Mouse (Mus musculus) T-helper 17 cell (primary cell): Measurements from ENCODE around the gene Armc6.
"Not testable (repeated sequence)": the region's sequence is repeated elsewhere in the genome, so short reads cannot be mapped to it uniquely, and the experiment has no call there.

Experiments used
- in situ Hi-C, 2 experiments: fragments of 300-600 bp; cut with MboI, MseI; formaldehyde crosslinking; loops; 1 replicate in 1 of 2; 2 replicates in 1 of 2; pipeline ENCODE4 v1.15.1; 2025; ENCODE audit warnings: high pct_unique_total_duplicates in 2 of 2

Gene Armc6

DNA sequence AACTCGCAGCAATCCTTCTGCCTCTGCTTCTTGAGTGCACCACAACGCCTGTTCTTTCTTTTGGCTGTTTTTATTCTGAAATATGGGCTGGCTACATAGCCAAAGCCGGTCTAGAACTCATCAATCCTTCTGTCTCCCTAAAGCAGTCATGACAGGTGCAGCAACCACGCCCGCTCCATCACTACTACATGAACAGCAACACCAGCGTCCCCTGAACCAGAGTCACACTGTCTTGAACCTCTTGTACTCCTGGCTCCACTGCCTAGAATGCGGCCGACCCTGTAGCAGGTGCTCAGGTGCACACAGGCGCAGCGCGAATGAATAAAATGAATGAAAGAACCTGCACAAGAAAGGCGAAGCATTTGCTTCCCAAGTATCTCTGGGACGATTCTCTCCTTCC is 660 bp downstream of the Armc6 start:
- in situ Hi-C loops, result loop anchor here in 1 of 2 experiments (10.0 kb wide), 1 partner anchor 1351 kb away; no protein-coding TSS in a partner anchor

DNA sequence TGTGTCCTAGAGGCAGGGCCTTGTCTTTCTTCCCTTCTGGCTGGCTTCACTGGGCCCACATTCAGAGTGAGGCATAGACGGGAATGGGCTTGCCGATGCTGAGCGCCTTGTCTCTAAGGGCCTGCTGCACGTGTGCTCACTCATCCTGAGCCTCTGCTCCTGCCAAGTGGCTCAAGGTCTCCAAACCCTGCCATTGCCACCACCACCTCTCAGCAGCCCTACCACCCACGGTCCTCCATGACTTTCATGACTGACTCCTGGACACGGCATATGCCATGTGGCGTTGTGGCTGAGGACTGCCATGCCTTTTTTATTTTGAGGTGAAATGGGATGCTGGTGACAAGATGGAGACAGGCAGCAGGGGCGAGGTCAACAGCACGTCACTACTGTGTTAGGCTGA is 3.4 kb downstream of the Armc6 start:
- in situ Hi-C loops, result loop anchor here in 1 of 2 experiments (10.0 kb wide), 1 partner anchor 1354 kb away; no protein-coding TSS in a partner anchor

DNA sequence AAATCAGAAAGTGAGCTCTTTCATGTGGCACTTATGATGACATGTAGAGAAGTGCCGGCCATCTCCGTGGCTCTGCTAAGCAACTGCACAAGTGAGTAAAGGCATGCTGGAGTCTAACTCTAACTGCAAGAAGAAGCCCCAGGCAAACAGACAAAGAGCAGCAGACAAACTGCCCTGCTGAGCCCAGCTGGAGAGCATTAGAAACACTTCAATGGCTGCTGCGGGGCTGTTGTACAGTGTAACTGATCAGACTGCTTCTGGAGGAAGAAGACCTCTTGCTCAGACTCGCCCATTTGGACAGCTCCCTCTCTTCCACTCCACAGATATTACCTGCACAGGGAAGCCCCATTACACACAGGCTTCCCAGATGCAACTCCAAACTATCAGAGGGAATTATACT is 6.3 kb downstream of the Armc6 start:
- in situ Hi-C loops, result no loop called here

DNA sequence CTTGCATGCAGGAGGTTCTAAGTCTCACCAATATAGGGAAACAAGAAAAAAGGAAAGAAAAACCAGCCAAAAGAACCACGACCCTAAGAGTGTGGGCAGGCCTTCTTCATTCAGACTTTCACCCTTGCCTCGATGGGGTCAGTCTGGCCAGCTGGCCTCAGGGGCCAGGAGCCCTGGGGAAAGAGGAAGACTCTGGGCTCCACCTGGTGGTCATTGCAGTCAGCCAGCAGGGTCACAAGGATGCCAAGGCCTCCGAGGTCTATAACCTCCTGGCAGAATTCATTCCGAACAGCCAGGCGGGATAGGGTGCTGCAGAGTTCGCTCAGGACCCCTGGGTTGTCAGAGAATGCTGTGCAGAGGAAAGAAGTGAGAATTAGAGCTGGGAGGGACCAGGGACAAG is 10.9 kb downstream of the Armc6 start:
- in situ Hi-C loops, result loop anchor here in 1 of 2 experiments (5.0 kb wide), 1 partner anchor 41 kb away; no protein-coding TSS in a partner anchor

DNA sequence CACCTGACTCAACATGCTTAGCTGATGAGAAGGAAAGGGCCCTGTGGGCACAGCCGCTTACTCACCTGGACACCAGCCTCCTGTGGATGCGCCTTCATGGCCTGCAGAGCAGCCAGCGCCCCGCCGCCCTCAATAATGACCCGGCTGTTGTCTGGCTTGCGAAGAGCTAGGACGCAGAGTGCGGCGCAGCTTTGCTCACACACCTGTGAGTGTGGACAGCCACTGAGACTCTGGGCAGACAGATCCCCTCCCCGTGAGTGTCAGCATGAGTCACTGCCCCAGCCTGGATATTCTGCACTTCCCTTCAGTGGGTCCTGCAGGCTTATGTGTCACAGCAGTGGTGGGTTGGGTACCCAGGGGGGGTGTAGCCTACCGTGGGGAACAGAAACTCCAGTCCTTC is 12.2 kb downstream of the Armc6 start:
- in situ Hi-C loops, result loop anchor here in 1 of 2 experiments (5.0 kb wide), 1 partner anchor 40 kb away; no protein-coding TSS in a partner anchor

DNA sequence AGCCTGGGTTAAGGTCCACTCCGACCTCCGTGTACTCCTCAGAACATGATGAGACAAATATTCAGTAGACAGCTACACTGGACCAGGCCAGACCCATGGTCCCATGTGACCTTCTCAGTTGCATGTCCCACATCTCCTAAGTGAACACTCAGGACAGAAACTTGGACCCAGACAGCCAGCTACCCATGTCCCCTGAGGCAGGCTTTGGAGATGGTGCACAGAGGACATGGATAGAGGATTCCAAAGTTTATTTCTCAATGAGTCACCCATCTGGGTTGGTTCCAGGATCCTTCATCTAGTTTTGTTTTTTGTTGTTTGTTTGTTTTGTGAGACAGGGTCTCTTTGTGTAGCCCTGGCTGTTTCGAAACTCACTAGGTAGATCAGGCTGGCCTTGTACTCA is 13.4 kb downstream of the Armc6 start:
- in situ Hi-C loops, result loop anchor here in 1 of 2 experiments (5.0 kb wide), 1 partner anchor 39 kb away; no protein-coding TSS in a partner anchor

DNA sequence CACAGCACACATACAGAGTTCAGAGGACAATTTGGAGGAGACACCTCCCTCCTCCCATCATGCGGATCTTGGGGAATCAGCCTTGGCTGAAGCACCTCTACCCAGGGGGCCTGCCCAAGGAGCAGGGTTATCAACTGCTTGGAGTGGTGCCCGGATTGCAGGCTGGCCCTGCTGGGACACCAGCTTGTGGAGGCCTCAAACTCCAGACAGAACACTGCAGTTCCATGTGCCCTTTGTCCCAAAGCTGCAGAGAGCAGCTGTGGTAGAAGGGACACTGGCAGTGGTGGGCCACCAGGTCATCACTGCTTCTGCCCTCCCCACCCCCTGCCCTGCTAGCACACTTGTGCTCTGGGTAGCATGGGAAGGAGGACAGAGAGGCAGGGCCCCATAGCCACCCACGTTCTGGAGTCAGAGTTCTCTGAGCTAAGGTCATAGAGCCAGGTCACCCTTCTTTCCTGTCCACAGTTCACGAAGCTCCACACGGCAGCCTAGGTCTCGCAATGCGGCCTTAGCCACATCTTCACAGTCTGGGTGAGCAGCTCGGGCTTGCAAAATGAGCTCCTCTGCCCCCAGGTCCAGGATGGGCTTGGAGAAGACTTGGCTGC is 13.9 kb downstream of the Armc6 start:
- in situ Hi-C loops, result loop anchor here in 1 of 2 experiments (5.0 kb wide), 1 partner anchor 38 kb away; no protein-coding TSS in a partner anchor

DNA sequence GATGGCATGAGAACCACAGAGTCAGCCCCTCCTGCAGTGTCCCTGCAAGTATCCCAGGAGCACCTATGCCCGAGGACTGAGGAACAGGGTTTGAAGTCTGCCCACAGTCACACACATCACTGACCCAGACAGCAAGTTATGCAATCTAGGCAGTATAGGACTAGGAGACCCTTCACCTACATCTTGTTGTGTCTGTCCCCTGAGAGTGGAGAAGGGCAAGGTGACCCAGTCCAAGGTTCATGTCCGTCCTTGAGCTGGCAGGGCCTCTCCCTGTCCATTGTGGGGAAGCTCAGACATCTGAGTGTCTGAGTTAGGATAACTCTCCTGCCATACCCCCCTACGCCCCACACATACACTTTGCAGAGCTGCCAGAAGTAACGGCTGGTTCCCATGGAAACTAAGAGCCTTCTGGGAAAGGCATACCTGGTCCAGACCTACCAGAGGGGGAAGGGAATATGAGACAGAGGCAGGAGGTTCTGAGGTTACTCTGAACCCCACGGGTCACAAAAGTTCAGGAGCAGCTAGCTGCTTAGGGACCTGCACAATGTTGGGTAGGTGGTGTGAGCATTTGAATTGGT is 15.1 kb downstream of the Armc6 start:
- in situ Hi-C loops, result no loop called here

DNA sequence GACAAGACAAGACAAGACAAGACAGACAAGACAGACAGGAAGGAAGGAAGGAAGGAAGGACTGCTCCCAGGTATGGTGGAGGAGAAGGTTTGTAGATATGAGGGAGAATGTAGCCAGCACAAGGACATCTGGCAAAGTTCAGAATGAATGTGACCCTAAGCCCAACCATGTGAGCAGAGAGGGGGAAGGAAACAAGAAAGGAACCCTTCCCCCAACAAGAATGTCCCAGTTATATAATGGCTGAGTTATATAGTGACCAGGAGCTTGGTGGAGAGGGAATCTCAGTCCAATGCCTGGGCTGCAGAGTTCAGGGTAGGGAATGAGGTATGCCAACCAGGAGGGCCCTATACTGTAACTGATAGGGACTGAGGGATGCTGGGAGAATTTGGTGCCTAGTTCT is 16.8 kb downstream of the Armc6 start:
- in situ Hi-C loops, result no loop called here

DNA sequence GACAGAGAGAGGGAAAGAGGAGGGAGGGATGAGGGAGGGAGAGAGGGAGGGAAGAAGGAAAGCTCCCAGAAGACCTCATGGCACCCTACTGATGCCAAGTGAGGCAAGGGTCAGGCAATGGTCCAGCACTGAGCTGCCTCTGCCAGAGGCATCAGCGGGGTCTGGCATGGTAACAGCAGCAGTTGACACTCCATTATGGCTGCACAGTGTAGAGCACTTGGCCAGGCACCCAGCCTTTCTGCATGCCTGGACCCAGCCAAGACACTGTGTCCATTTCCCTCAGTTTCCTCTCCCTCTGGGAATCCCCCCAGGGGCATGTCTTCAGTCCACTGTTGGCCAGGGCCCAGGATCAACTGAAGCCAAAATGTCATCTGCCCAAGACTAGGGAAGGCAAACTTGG is 17.7 kb downstream of the Armc6 start:
- in situ Hi-C loops, result no loop called here

DNA sequence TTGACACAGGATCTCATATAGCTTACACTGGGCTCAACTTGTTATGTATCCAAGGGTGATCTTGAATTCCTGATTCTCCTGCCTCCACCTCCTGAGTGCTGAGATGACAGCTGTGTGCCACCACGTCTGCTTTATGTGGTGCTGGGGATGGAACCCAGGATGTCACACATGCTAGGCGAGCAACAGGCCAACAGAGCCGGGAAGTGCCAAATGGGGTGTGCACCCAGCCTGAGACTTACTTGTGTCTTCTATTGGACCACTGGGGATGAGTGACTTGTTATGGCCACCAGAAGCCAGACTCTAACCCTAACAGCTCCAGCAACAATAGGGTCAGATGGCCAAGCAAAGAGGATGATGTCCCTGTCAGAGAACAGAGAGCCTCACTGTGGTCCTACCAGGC is 18.1 kb downstream of the Armc6 start:
- in situ Hi-C loops, result not testable (repeated sequence)

DNA sequence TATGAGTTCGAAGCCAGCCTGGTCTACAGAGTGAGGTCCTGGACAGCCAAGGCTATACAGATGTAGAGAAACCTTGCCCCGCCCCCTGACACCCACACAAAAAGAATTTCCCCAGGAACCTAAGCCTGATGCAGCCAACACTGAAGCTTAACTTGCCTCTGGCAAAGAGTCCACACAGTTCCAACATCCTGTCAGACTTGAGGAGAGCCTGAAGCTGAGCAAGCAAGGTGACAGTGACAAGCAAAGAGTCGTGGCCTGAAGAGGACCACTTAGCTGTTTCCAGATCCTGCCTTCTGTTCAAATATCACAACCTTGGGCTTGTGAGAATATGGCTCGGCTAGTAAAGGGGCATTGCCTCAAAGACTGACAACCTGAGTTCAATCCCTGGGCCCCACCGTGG is 19.2 kb downstream of the Armc6 start:
- in situ Hi-C loops, result no loop called here

DNA sequence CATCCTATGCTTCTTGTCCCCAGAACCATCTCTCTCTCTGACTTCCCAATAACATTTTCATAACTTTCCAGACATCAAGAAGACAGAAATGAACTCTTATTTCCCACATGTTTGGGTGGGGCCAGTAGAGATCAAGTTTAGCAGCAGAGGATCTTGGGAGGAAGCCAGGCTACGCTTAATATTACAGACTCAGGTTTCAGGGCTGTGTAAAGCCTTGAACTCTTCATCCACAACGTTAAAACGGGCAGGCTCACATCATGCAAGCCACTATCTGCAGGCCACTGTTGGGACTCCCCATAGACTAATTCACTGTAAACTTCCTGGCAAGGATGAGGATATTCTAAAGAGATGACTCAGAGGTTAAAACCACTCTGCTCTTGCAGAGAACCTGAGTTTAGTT is 19.9 kb downstream of the Armc6 start:
- in situ Hi-C loops, result no loop called here

DNA sequence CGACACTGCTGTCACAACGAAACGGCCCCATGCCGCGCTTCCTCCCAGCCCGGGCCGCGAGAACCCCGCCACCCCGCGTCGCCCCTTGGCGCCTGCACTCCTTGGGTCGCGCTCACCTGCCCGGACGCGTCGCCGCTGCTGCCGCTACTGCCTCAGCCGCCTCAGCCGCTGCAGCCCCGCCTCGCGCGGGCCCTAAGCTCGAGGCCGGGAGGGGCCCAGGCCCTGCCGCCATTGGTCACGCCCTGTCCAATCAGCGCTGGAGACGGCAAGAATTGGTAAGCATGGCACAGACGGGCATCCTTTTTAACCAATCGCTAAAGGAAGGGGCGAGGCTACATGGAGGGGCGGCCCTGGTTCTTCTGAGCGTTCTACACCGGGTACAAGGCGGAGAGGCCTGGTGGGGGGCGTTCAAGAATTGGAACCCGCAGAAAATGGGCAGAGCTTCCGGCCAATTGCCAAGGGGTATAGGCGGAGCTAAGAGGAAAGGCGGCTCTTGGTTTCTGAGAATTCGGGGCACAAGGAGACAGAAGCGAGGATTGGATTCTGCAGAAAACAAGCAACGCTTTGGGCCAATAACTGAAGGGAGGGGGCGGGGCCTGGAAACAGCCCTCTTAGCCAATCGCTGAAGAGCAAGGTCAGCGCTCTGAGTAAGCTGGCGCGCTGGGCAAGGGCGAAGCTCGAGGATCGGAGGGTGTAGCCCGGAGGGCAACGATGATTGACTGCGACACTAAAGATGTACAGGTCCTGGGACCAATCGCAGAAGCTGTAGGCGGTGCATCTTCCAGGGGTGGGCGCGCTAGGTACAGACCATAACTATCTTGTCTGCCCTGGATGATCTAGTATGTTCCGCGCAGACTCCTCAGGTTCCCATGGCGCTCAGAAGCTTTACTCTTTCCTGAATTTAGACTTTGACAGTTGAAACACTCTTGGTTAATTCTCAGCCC is 21.9 kb downstream of the Armc6 start, which contains the start of gene Slc25a42:
Slc25a42 (minus strand) TSS at position 194 of the 944 bp plus-strand sequence.
- in situ Hi-C loops, result no loop called here

DNA sequence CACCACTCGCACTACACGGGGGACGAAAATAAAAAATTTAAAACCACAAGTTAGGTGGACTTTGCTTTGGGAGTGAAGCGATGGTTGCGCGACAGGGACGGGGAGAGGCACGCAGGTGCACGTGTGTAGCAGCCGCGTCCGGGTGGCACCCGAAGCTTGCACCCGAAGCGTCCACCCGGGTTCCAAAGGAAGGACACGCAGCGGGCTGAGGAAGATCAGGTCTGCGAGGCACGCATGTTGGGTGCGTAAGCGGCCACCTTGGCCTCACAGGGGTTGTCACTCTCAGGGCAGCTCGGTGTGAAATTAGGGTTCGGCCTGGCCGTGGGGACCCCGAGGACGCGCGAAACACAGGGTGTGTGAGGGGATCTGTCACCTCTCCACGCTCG is 22.5 kb downstream of the Armc6 start:
- in situ Hi-C loops, result no loop called here

DNA sequence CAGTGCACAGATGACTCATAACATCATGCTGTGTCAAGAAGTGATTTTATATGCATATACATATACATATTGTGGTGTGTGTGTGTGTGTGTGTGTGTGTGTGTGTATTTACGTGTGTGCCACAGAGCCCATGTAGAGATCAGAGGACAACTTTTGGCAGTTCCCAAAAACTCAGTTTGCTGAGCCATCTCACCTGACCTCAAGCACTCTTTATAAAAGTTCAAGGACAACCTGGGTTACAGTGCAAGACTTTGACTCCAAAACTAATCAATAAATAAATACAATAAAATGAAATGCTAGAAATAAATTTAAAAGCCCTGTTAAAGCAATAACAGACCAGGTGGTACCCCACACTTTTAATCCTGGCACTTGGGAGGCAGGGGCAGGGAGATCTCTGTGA is 23.0 kb downstream of the Armc6 start:
- in situ Hi-C loops, result no loop called here

DNA sequence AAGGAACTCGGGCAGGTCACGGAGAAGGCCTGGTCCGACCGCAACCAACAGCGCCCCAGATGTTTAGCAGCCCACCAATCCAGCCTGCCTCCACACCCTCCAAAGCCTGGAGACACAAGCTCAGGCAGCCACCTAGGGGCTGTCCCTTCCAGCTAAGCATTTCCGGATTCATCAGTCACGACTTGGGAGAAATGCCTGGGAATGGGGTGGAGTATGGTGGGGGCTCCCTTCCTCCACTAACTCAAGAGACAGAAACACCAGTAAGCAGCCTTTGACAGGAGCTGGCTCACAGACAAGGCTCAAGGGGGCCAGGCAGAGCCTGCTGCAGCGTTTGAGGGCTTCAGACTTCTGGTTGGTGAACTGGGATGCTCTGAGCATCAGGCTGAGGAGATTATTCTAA is 23.7 kb downstream of the Armc6 start:
- in situ Hi-C loops, result no loop called here

DNA sequence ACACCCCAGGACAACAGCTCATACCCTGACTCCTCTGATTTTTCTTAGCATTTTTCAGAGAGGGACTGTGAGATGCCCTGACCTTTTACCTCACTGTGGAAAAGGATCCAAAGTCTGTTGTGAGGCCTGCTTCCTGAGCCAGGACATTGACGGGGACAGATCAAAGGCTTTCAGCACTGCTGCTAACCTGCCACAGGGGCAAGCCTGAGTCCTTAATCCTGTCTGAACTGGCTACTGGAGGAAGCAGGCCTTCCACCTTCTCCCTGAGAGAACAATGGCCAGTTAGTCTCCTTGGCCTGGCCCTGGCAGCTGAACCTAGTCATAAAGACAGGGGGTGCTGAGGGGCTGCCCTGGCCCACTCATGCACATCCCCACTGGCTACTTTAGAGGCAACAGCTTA is 26.1 kb downstream of the Armc6 start:
- in situ Hi-C loops, result no loop called here

DNA sequence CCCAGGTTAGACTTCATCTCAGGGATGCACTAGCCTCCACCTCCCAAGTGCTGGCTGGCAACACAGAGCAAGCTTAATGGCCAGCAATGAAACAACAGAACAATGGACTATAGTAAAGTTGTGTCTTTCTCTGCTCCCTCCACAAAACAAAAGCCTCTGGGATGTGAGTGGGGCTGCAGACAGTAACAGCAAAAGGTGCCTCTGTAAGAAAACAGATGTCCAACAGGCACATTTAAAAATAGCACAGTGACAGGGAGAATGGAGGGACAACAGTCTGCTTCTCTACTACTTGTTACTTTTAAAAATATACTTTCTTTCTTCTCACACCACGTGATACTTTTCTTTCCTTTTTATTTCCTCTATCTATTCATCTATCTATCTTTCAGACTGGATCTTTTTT is 29.5 kb downstream of the Armc6 start:
- in situ Hi-C loops, result no loop called here

DNA sequence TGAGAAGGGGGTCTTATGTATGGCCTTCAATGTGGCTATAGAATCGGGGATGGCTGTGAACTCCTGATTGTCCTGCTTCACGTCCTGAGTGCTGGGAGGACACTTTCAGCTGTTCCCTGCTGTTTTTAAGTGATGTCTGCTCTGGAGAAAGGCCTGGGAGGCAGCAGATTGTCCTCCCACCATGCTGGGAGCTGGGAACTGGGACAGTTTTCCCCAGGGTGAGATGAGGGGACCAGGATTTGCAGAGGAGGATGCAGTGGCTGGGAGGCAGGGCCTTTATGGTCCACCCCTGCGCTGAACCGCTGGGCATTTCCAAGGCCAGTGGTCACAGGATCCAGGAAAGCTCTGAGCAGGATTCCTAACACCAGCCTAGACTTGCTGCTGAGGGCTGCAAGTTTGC is 31.2 kb downstream of the Armc6 start:
- in situ Hi-C loops, result no loop called here

DNA sequence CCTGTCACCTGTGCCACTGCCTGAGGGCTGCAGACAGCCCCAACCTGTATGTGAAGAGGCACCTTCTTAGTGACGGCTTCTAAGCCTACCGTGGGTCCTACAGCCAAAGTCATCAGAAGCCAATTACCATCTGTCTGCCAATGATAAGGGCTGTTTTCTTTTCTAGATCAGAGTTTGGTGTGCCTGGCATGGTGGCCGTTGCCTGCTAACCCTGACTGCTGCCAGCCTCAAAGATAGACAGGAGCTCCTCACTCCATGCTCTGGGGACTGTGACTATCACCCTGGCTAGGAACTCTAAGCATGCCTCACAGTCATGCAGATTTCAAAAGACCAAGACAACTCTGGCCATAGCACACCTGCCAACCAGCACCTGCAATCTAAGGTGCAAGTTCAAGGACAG is 32.8 kb downstream of the Armc6 start:
- in situ Hi-C loops, result no loop called here

DNA sequence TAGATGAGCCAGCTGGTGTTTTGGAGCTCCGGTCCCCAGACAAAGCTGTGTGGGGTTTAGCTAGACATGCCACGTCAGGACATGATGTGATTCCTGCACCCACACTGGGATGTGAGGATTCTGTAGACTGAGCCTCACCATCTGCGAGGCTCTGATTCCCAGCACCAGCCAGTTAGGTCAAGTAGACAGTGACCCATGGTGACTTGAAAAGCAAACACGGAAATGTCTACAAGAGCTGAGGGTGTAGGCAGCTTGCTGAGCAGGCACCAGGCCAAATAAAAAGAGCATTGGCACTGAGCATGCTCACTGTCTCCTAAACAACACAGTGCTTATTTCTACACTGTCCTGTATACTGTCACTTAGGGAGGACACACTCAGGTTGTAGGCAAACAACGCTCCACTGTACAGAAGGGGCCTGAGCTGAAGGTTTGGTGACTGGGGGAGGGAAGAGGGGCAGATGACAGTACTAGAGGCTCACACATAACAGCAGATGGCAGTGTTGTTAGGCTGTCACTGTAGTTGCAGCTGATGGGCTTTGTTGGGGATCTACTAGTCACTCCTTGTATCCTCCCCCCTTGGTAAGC is 34.1 kb downstream of the Armc6 start:
- in situ Hi-C loops, result no loop called here
